Mouse (Mus musculus): ENCODE data around the gene Gm128.

Gm128 gene

DNA sequence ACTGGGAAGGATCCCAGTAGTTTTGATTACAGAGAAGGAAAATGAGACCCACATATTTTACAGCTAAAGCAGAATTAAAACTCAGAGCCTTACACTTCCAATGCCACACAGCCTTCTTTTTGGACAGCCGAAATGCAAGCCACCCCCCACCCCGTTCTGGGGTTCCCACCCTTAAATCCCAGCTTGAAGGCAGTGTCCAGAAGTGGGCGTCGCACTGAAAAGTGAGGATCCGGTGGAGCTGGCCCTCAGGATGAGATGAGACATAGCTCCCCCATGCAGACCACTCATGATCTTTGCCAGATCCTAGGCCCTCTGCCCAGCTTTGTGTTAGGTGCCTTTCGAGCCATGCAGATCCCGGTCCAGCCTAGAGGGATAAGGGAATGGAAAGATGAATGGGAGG, at the start of gene Gm128:
TSS of gene Gm128 (minus strand) at position 101 of the 400 bp plus-strand sequence.
- no peak for DNase-seq (ENCODE audit: low spot score in 2 of 2)

DNA sequence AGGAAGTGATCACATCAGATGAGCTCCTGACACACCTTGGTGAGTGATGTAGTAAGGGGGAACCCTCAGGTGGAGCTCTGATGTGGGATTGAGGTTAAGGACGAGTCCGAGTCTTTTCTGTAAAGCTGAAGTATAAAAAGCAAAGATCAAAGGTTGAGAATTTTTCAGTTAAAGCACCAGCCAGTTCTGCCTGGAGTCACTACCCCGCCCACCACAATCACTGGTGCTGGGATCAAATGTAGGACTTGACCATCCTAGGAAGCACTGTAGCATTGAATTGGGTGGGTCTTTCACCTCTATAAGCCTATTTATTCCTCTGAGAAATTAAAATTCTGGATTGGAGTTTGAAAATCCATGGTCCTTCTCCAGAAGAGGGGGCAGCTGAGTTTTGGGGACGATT, 49.6 kb upstream of the Gm128 start:
- no peak for DNase-seq (ENCODE audit: low spot score in 2 of 2)

DNA sequence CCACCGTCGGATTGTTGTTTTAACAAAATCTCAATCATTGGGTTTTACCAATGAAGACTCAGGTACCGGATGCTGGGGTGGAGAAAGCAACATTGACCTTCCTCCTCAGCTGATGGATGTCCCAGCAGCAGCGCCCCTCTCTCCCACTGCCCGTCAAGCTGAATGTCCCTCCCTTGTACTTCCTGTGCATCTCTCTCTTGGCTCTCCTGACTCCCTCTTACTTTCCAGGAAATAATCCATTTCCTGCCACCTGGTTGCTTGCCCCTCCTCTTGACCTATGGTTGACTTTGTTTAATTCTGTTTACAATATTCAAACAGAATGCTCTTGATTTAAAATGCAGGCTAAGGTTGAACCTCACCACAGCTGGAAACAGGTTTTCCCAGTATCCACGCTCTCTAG, 48.8 kb upstream of the Gm128 start:
- no peak for DNase-seq (ENCODE audit: low spot score in 2 of 2)

DNA sequence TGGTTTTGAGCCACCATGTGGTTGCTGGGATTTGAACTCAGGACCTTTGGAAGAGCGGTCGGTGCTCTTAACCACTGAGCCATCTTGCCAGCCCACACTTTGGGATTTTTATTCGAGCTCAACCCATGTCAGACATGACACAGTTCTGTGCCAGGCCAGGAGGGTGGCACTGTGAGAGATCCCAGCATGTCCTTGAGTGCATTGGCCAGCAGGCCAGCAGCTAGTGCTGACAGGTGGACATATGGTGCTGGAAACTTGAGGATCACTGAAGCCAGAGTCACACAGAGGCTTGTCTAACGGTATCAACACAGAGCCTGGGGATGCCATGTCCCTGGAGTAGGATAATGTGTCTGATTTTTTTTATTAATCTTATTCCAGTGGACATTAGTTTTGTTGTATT, 48.0 kb upstream of the Gm128 start:
- DNase-seq (ENCODE audit: low spot score in 2 of 2) = no peak

DNA sequence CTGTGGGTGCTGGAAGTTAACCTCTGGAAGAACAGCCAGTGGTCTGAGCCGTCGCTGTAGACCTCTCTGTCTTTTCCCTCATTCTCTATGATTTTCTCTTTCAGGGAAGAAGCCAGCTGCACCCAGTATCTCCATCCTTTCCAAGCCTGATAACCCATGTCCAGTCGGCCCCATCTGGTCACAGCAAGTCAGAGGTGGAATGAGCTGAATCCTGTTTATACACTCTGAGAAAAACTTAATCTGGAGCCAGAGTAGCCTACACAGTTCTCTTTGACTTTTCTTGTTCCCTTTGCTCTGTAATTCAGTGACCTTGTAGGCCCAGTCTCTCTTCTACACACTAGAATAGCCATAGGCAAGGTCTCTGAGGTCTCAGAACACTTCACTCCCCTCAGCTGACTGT, 46.1 kb upstream of the Gm128 start:
- no peak for DNase-seq (ENCODE audit: low spot score in 2 of 2)

DNA sequence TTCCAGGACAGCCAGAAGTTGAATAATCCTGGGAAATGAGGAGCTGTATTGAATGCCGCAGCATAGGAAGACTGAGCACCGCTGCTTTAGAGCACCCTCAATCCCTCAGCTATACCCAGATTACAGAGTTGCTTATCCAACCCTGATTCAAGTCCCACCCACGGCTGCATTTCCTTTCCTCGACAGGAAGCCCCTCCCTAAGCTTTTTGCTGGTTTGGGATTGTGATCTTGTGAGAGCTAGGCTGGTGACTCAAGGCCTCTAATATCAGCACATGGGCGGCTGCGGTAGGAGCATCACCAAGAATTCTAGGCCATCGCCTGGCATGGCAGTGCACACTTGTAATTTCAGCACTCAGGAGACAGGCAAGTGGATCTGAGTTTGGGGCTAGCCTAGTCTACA, 45.1 kb upstream of the Gm128 start:
- no peak for DNase-seq (ENCODE audit: low spot score in 2 of 2)

DNA sequence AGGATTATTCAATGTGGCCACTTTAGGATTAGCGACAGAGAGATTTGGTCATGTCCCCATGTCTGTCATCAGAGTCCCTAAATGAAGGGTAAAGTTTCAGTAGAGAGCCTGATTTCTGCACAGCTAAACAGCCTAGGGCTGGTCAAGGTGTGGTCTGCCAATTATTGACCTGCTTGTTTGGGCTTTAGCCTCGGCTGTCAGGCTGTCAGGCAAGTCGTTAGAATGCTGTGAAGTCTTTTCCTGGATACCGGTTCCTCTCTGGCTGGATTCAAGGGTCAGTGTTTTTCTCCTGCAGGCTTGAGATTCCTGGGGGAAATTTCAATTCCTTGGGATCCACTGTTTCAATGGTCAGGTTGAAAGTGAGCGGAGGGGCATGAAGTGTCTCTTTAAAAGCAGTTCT, 44.6 kb upstream of the Gm128 start:
- no peak for DNase-seq (ENCODE audit: low spot score in 2 of 2)

DNA sequence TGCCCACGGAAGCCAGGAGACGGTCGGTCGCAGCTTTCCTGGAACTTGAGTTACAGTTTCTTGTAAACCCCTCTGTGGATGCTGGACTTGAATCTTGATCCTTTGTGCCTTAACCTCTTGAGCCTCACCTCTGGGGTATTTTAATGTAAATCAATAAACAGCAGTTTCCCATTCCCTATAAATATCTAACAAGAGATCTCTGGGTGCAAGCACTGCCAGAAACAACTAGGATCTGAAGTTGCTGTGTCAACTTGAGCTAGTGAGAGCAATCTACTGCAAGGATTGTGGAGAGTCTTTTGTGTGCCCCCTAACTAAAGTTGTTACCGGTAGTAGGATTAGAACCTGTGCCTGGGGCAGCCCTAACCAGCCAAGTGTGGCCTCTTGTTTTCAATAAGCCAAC, 44.0 kb upstream of the Gm128 start:
- no peak for DNase-seq (ENCODE audit: low spot score in 2 of 2)

DNA sequence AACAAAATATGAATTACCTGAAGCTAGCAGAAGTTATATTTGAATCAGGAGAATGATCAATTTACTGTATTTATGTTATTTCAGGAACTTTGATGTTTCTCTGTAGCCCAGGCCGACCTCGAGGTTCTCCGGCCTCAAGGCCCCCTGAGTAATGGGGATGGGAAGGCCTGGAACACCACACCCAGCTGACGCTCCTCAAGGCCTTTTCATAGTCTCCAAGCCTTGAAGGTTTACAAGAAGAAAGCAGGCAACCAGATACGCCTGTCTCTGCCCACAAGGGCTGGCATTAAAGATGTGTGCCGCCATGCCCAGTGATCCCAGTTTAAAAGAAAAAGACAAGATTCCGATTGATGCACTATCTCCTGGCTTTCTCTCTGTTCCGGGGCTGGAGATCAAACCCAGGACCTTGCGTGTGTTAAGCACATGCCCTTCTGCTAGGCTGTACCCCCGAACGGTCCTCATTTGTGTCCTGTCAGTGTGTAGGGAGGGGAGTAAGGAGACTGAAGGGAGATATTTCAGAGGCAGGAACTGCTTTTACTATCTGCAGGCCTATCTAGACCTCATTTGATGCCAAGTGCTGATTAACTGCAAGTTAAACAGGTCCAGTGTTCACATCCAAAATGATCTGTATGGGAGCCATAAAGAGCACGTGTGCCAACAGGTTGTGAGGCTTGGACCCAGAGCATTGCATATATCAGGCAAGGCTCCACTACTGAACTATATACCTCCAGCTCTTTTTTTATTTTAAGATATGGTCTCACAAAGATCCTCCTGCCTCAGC, 43.3 kb upstream of the Gm128 start:
- DNase-seq (ENCODE audit: low spot score in 2 of 2) = peak in 1 of 2 experiments; percentile 34

DNA sequence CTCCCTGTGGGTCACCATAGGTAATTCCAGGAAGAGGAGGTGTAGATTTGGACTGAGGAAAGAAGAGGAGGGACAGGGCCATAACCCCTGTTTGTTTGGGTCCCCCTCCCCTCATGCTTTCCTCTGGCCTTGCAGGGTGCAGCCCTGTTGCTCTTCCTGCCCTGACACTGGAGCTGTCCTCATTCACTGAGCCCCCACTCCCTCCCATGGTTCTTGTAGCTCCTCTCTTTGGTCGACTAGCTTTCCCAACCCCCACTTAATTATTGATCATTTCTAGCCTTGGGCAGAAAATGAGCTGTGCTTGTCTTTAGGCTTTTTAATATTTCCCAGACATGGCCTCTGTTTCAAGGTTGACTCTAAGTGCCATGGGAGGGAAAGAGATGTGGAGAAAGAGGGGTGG, 42.7 kb upstream of the Gm128 start:
- no peak for DNase-seq (ENCODE audit: low spot score in 2 of 2)

DNA sequence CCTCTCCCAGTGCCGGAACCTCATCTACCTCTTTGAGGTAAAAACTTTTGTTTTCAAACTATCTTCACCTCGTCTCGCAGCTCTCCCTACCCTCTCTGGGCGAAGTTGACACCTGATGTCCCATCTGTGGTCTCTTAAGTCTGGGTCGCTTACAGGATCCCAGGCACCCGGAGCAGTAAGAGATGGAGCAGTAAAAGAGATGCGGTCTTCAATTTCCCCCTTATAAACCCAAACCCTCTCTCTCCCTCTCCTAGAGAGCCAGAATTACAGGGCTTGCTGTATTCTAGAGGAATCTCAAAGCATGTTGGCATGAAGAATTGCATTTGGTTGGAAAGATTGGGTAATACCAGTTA, 42.2 kb upstream of the Gm128 start:
- DNase-seq (ENCODE audit: low spot score in 2 of 2) = no peak

DNA sequence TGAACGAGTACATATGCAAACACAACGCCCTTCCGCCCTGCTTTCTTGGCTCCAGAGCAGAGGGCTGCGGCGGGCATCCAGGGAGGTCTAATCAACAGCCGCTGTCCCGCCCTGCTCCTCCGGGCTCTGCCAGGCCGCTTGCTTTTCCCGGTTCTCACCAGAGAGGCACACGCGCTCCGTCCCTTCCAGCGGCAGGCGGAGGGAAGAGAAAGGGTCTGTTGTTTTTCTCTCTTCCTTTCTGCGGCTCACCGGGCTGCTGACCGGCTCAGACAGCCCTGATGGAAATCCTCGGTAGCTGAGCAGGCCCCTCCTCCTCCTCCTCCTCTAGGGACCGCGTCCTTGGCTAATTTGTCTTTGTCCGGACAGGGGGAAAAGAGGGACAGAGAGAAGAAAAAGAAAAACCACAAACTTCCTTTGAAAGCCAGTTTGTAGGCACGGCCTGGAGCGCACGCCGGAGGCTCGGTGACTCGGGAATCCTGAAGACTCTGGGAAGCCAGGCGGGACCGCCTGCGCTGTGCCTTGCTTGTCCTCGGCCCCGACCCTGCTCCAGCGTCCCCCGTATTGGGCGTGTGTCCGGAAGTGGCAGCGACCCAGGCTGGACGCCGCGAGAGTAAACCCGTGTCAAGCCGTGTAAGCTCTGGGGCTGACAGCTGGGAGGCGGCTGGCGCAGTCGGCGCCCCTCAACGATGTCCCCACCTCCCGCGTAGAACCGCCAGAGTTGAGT, 41.6 kb upstream of the Gm128 start:
- peak; percentile 73 to 78 for DNase-seq (ENCODE audit: low spot score in 2 of 2)

DNA sequence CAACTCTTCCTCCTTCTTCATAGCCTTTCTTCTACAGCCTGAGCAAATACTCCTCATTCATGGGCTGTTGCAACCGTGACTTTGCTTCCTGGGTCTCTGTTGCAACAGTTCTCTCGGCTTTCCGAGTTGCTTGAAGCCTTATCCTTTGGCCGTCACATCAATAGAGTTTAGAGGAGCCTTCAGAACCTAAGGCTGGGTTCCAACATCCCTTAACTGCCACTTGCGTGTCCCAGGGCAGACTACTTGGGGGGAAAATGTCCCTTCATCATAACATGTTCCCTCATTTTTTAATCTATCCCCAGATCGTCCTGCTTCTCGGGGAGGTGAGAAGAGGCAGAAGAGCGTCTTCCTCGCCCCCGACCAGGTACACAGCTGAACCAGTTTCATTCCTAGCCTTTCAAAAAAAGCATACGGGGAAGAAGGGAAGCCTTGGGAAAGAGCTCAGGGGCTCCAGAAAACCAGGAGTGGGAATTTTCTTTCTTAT, 41.0 kb upstream of the Gm128 start:
- peak in 1 of 2 experiments; percentile 39 for DNase-seq (ENCODE audit: low spot score in 2 of 2)

DNA sequence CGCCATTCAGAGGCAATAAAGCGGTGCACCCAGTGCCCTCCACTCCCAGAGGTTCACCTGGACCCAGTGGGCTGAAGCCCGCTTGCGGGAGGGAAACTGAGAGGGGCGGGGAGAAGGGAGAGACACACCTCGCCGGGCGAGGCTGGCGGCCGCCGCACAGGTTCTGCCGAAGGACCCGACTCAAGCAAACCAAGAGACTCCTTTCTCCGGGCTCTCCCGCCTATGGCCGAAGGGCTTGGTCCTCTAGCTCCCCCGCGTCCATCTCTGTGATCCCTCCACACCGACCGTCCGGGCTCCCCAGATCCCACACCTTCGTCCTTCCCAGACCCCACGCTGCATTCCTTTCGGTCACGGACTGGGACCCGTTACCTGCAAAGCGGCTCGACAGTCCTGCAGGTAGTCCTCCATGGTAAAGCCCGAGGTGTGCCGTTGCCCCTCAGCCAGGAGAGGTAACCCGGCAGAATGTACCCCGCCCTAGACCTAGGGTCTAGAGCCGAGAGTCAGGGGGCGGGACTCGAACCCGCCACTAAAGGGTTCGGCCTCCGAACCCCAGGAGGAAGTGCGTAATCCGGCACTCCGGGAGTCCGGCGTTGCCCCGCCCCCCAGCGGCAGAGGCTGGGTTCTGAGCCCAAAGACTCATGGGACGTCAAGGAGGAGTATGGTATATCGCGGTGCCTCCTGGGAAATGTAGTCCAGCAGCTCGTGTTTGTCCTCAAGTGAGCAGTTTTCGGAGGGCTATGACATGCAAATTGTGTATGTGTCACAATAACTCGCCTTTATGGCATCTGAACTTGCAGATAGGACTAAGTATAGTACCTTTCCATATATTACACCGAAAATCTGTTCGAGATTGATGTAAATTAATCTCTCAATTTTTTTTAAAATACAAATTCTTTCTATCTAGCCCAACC, 40.1 kb upstream of the Gm128 start, which contains the start of the genes Mindy1 and Prune1:
TSS of gene Mindy1 (plus strand) at position 130 of the 911 bp plus-strand sequence.
TSS of gene Prune1 (minus strand) at position 861 of the 911 bp plus-strand sequence.
- peak; percentile 95 to 97 for DNase-seq (ENCODE audit: low spot score in 2 of 2)

DNA sequence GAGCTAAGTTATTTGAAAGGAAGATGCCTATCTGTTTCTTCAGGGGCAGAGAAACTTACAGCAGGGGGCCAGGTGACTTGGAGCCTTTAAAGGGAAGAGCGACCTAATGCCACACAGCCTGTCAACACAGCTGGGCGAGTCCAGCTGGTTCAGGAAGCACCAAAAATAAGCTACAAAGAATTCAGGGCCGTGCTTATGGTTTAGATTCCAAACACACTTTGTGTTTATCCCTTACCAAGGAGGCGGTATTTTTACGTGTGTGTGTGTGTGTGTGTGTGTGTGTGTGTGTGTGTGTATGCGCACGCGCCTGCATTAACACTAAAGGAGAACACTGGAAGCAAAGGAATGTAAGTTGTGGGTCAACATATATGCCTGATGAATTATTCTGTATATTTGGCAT, 39.3 kb upstream of the Gm128 start:
- no peak for DNase-seq (ENCODE audit: low spot score in 2 of 2)

DNA sequence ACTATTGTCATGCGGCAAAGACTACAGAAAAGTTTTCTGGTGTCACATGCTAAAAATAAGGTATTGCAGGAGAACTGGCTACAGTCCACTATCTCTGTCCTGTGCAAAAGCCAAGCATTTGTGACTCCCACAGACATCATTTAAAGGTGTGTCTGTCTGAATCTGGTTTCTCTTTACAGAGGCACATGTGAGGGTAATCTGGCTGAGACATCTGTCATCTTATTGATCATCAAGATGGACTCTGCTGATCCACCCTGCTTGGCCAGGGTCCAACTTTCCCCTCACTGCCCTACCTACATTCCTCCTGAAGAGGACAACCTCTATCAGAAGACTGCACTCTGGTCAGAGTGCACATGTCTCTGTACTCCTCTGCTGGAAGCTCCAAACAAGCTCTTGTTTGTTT, 35.8 kb upstream of the Gm128 start:
- no peak for DNase-seq (ENCODE audit: low spot score in 2 of 2)

DNA sequence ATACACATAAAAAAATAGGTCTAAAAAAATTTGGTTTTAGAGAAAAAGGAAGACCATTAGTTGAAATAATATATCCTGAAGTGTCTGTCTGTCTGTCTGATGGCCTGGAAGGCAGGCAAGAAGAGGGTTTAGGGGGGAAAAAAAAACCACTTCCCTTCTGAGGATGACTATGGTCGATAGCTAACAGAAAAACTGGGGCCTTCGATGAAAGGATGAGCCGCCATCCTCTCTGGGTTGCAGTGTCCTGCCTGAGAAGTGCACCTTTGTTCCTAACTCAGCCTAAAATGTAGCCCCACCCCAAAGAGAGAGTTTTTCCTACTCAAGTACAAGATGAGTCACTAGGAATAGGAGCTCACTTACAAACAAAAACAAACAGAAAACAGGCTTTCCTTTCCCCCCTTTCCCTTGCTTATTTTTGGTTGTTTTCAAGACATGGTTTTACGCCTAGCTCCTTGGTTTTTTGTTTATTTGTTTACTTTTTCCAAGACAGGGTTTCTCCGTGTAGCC, 35.1 kb upstream of the Gm128 start:
- no peak for DNase-seq (ENCODE audit: low spot score in 2 of 2)

DNA sequence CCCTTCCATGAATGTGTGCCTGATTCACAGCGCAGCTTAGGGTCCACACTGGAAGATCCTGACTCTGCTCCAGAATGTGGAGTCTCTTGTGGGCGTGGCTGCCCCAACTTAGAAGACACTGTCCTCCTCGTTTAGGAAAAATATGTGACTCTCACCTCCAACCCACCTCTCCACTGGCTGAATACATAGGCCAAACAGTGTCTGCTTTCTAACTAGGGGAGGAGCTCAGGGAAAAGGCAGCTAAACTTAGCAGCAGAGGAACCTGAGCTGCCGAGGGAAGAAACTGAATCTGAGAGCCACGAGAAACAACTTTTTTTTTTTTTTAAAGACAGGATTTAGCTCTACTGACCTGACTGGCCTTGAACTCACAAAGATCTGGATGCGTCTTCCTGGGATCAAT, 33.8 kb upstream of the Gm128 start:
- DNase-seq (ENCODE audit: low spot score in 2 of 2) = no peak

DNA sequence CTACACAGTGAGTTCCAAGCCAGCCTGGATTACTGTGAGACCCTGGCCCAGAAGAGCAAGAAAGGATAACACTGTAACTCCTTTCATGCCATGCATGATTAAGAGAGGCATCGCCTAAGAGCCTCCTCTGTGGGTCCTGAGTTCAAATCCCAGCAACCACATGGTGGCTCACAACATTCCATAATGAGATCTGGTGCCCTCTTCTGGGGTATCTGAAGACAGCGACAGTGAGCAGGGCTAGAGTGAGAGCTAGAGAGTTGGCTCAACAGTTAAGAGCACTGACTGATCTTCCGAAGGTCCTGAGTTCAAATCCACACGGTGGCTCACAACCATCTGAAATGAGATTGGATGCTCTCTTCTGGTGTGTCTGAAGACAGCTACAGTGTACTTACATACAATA, 33.1 kb upstream of the Gm128 start:
- no peak for DNase-seq (ENCODE audit: low spot score in 2 of 2)

DNA sequence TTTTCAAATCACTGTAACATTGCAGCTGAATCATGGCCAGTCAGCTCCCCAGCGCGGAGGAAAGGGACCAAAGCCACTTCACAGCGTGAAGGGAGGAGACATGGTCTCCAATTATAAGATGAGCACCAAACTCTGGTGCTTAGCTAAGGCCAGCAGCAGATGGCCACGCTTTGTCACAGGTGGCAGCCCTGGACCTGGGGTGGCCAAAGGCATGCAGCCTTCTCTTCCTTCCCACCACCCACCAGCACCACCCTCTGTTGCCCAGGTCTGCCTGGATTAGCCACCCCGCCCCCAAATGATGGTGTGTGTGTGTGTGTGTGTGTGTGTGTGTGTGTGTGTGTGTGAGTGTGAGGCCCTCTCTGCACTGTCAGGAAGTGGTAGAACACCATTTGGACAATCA, 32.1 kb upstream of the Gm128 start:
- DNase-seq (ENCODE audit: low spot score in 2 of 2) = no peak

DNA sequence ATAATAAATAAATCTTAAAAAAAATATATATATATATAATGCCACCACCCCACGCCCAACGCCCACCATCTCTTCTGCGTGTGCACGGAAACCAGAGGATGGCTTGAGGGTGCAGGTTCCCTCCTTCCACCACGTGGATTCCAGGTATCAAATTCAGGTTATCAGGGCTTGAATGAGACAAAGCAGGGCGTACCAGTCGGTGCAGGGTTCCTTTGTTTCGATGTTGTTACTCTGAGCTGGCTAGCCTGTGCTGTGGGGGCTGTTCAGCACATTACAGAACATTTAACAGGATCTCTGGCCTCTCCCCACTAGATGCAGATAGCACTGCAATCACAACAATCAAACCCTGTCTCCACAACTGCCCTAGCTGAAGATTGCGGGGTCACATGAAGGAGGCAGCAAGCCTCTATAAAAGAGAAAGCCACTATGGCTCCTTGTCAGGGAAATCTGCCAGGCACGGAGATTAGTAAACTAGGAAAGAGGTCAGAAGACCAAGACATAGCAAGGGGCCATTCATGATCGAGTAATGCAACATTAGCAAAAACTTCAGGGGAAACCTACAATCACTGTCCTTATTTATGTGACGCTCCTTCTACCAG, 29.5 kb upstream of the Gm128 start:
- no peak for DNase-seq (ENCODE audit: low spot score in 2 of 2)

Data from urinary bladder, adult 18-20 months (tissue).